Mouse (Mus musculus): ENCODE measurements around the gene Sorcs2. TPM values are rescaled to one million over a fixed set of nuclear protein-coding genes. Genes with fewer than 3 reads are reported as not detected.
A peak's percentile ranks its signal among the peaks of the same experiment; 100 is the strongest.

The Sorcs2 gene
- total RNA-seq, 2 experiments from 2014 or later = 35.8 to 38.1 TPM

GRCm38 (mm10) chr5:36139766-36140165, 258.2 kb downstream of the Sorcs2 start:
- DNase-seq (ENCODE audit: low spot score in 2 of 2) = no peak

GRCm38 (mm10) chr5:36135874-36136542, 261.9 kb downstream of the Sorcs2 start:
- DNase-seq (ENCODE audit: low spot score in 2 of 2) = no peak

- DNase-seq (ENCODE audit: low spot score in 2 of 2) = no peak
Observed at GRCm38 (mm10) chr5:36134302-36134701, 263.6 kb downstream of the Sorcs2 start.

- DNase-seq (ENCODE audit: low spot score in 2 of 2) = no peak
Observed at GRCm38 (mm10) chr5:36133893-36134292, 264.0 kb downstream of the Sorcs2 start.

- DNase-seq (ENCODE audit: low spot score in 2 of 2) = peak in 1 of 2 experiments; percentile 56
Observed at GRCm38 (mm10) chr5:36130393-36131011, 267.4 kb downstream of the Sorcs2 start.

- DNase-seq (ENCODE audit: low spot score in 2 of 2) = no peak
Observed at GRCm38 (mm10) chr5:36129661-36130060, 268.3 kb downstream of the Sorcs2 start.

- no peak for DNase-seq (ENCODE audit: low spot score in 2 of 2)
Observed at GRCm38 (mm10) chr5:36128513-36128912, 269.4 kb downstream of the Sorcs2 start.

GRCm38 (mm10) chr5:36124993-36125392, 272.9 kb downstream of the Sorcs2 start:
- no peak for DNase-seq (ENCODE audit: low spot score in 2 of 2)

GRCm38 (mm10) chr5:36122987-36123386, 275.0 kb downstream of the Sorcs2 start:
- DNase-seq (ENCODE audit: low spot score in 2 of 2) = no peak

GRCm38 (mm10) chr5:36120931-36121341, 277.0 kb downstream of the Sorcs2 start:
- DNase-seq (ENCODE audit: low spot score in 2 of 2) = no peak

- DNase-seq (ENCODE audit: low spot score in 2 of 2) = no peak
Observed at GRCm38 (mm10) chr5:36118061-36118460, 279.9 kb downstream of the Sorcs2 start.

GRCm38 (mm10) chr5:36115519-36115918, 282.4 kb downstream of the Sorcs2 start:
- DNase-seq (ENCODE audit: low spot score in 2 of 2) = no peak

GRCm38 (mm10) chr5:36113696-36114095, 284.2 kb downstream of the Sorcs2 start:
- no peak for DNase-seq (ENCODE audit: low spot score in 2 of 2)

- DNase-seq (ENCODE audit: low spot score in 2 of 2) = no peak
Observed at GRCm38 (mm10) chr5:36112696-36113095, 285.2 kb downstream of the Sorcs2 start.

- no peak for DNase-seq (ENCODE audit: low spot score in 2 of 2)
Observed at GRCm38 (mm10) chr5:36111516-36111915, 286.4 kb downstream of the Sorcs2 start.

- no peak for DNase-seq (ENCODE audit: low spot score in 2 of 2)
Observed at GRCm38 (mm10) chr5:36108339-36108887, 289.5 kb downstream of the Sorcs2 start.

- DNase-seq (ENCODE audit: low spot score in 2 of 2) = no peak
Observed at GRCm38 (mm10) chr5:36103483-36103882, 294.5 kb downstream of the Sorcs2 start.

GRCm38 (mm10) chr5:36101129-36101528, 296.8 kb downstream of the Sorcs2 start:
- DNase-seq (ENCODE audit: low spot score in 2 of 2) = no peak

GRCm38 (mm10) chr5:36100488-36100887, 297.5 kb downstream of the Sorcs2 start:
- DNase-seq (ENCODE audit: low spot score in 2 of 2) = no peak

- DNase-seq (ENCODE audit: low spot score in 2 of 2) = peak in 1 of 2 experiments; percentile 31
Observed at GRCm38 (mm10) chr5:36099662-36100061, 298.3 kb downstream of the Sorcs2 start.

- DNase-seq (ENCODE audit: low spot score in 2 of 2) = peak; percentile 29 to 55
Observed at GRCm38 (mm10) chr5:36096046-36096445, 301.9 kb downstream of the Sorcs2 start.

GRCm38 (mm10) chr5:36090036-36090435, 307.9 kb downstream of the Sorcs2 start:
- no peak for DNase-seq (ENCODE audit: low spot score in 2 of 2)

- no peak for DNase-seq (ENCODE audit: low spot score in 2 of 2)
Observed at GRCm38 (mm10) chr5:36089243-36089642, 308.7 kb downstream of the Sorcs2 start.
